Mouse (Mus musculus) c-Kit-positive CD71-positive TER-119-positive erythroid progenitor cells, embryonic 14.5 days (primary cell): ENCODE results near the gene Vmo1.
A peak's percentile ranks its signal among the peaks of the same experiment; 100 is the strongest.
"Not testable (repeated sequence)": the region's sequence is repeated elsewhere in the genome, so short reads cannot be mapped to it uniquely, and the experiment has no call there.

Source experiments
- DNase-seq: peaks from one replicate; pipeline ENCODE4 v3.0.0-alpha.2; 2013; ENCODE audit warnings: low spot score

Gene Vmo1

GRCm38 (mm10) chr11:70514288-70514687, at the start of gene Vmo1:
Gene Vmo1, minus strand, starts transcription at chr11:70514616.
- DNase-seq, result no peak

- DNase-seq, result no peak
These were observed 49.3 kb upstream of the Vmo1 start for GRCm38 (mm10) chr11:70563470-70564275.

GRCm38 (mm10) chr11:70562995-70563469, 48.6 kb upstream of the Vmo1 start:
- DNase-seq, result no peak

GRCm38 (mm10) chr11:70562287-70562994, 48.0 kb upstream of the Vmo1 start, which contains the start of gene Mink1:
Gene Mink1, plus strand, starts transcription at chr11:70562881.
- peak; percentile 69 for DNase-seq

- DNase-seq, result no peak
These were observed 47.5 kb upstream of the Vmo1 start for GRCm38 (mm10) chr11:70561937-70562286.

- DNase-seq, result no peak
These were observed 43.1 kb upstream of the Vmo1 start for GRCm38 (mm10) chr11:70557545-70557944.

- DNase-seq, result no peak
These were observed 39.5 kb upstream of the Vmo1 start for GRCm38 (mm10) chr11:70553940-70554339.

GRCm38 (mm10) chr11:70551526-70551925, 37.1 kb upstream of the Vmo1 start:
- no peak for DNase-seq

- no peak for DNase-seq
These were observed 30.1 kb upstream of the Vmo1 start for GRCm38 (mm10) chr11:70544496-70544895.

- no peak for DNase-seq
These were observed 27.0 kb upstream of the Vmo1 start for GRCm38 (mm10) chr11:70541415-70541814.

- no peak for DNase-seq
These were observed 26.5 kb upstream of the Vmo1 start for GRCm38 (mm10) chr11:70540928-70541327.

- peak; percentile 57 for DNase-seq
These were observed 25.6 kb upstream of the Vmo1 start, which contains the start of gene Pld2 for GRCm38 (mm10) chr11:70539877-70540587. Gene Pld2, plus strand, starts transcription at chr11:70540064.

GRCm38 (mm10) chr11:70539423-70539822, 25.0 kb upstream of the Vmo1 start:
- DNase-seq, result no peak

GRCm38 (mm10) chr11:70532839-70533238, 18.4 kb upstream of the Vmo1 start, which contains the start of gene Gm40193:
Gene Gm40193, minus strand, starts transcription at chr11:70532939.
- no peak for DNase-seq

GRCm38 (mm10) chr11:70531065-70531464, 16.6 kb upstream of the Vmo1 start:
- DNase-seq, result not testable (repeated sequence)

GRCm38 (mm10) chr11:70528610-70529009, 14.2 kb upstream of the Vmo1 start:
- no peak for DNase-seq

GRCm38 (mm10) chr11:70526211-70526610, 11.8 kb upstream of the Vmo1 start:
- no peak for DNase-seq

- no peak for DNase-seq
These were observed 11.3 kb upstream of the Vmo1 start for GRCm38 (mm10) chr11:70525726-70526125.

GRCm38 (mm10) chr11:70525184-70525678, 10.8 kb upstream of the Vmo1 start, which contains the start of gene Psmb6:
Gene Psmb6, plus strand, starts transcription at chr11:70525367.
- DNase-seq, result peak; percentile 95

GRCm38 (mm10) chr11:70524782-70525181, 10.4 kb upstream of the Vmo1 start:
- DNase-seq, result no peak

GRCm38 (mm10) chr11:70523306-70523989, 9.0 kb upstream of the Vmo1 start:
- not testable (repeated sequence) for DNase-seq
